Mouse (Mus musculus): ENCODE measurements around the gene Nf2.

Nf2 gene

GRCm38 (mm10) chr11:4745969-4746368 lies 103.4 kb downstream of the Nf2 start:
- DNase-seq (ENCODE audit: low read depth) = no peak

DNA sequence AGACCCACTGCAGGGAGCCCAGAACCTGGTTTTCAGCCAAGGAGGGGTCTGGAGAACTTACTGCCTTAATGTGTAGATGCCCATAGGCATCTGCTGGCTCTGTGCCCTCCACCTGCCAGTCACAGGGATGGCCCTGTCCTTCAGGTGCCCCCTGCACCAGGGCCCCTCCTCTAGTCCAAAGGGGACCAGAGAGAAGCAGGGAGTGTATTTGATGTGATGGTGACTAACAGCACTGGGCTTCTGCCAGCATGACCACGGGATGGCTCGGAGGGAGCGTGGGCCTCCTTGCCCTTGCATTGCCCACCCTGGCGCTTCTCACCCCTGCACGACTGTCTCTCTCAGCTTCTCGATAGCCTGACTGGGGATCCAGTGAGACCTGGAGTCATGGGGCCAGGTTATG lies 104.6 kb downstream of the Nf2 start:
- DNase-seq (ENCODE audit: low read depth) = no peak

GRCm38 (mm10) chr11:4740785-4741184 lies 108.6 kb downstream of the Nf2 start:
- no peak for DNase-seq (ENCODE audit: low read depth)

DNA sequence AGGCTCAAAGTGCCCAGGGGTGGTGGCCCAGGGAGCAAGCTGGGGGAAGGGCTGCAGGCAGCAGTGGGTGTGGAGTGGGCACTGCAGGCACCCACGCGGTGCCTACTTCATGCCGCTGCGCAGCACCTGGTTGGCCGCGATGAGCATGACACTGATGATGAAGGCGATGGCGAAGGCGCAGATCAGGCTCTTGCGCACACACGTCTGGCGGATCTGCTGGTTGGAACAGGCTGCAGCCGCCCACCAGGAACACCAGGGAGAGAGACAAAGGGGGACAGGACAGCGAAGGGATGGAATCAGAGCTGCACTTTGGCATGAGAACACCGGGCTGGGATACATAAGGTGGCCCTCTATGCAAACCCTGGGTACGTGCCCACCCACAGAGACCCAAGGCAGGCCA lies 110.6 kb downstream of the Nf2 start:
- no peak for DNase-seq (ENCODE audit: low read depth)

GRCm38 (mm10) chr11:4737682-4738081 lies 111.7 kb downstream of the Nf2 start:
- no peak for DNase-seq (ENCODE audit: low read depth)

DNA sequence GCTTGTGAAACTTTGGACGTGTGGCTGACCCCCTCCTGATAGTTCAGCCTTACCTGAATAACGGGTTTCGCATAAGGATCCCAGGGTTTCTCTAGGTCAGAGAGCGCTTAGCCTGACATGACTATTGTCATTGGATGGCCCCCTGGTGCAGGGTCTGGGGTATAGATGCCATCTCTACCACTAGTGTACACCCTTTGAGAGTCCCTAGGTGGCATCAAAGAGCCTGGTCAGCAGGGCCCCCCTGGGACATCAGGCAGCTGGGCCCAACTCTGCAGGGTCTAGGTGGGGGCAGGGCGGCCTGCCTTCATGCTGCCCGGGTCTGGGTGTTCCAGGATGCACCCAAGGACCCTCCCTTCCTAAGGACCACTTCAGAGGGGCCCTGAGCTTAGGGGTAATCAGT lies 113.0 kb downstream of the Nf2 start:
- no peak for DNase-seq (ENCODE audit: low read depth)

- DNase-seq (ENCODE audit: low read depth) = no peak
These were observed 115.2 kb downstream of the Nf2 start for GRCm38 (mm10) chr11:4734179-4734578.

DNA sequence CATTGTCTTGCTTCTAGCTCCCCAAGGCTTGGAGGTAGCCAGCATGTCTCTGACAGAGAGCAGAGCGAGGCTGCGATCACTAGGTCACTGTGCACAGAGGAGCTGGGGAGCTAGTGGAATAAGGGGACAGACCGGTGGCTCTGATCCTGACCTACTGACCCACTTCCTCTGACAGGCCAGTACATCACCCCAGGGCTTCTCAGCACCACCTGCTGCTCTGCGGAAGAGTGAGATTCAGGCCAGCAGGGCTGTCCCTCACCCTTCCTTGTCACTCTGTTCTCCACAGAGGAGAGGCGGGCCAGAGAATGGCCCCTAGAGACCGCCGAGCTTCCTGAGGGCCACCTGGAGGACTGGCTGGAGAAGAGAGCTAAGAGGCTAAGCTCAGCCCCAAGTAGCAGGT lies 117.6 kb downstream of the Nf2 start:
- DNase-seq (ENCODE audit: low read depth) = no peak

DNA sequence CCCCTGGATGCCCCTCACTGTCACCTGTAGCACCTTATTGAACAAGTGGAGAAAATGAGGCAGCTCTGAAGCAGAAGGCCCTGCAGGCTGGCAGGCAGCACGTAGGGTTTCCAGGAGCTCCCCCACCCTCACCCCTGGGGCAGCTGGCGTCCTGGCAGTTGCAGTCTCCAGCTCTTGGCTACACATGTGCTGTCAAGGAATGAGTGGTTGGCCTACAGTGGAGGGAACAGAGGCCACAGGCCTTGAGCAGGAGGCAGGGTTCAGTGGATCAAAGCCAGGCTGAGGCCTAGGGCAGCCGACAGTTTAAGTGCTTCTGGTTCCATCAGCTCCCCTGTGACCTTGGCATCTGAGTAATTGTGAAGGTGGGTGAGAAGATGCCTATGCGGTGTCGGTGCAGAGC lies 118.4 kb downstream of the Nf2 start:
- no peak for DNase-seq (ENCODE audit: low read depth)

- no peak for DNase-seq (ENCODE audit: low read depth)
These were observed 119.2 kb downstream of the Nf2 start for GRCm38 (mm10) chr11:4730096-4730495.

GRCm38 (mm10) chr11:4729603-4730002 lies 119.7 kb downstream of the Nf2 start:
- DNase-seq (ENCODE audit: low read depth) = no peak

GRCm38 (mm10) chr11:4721728-4722127 lies 127.6 kb downstream of the Nf2 start:
- no peak for DNase-seq (ENCODE audit: low read depth)

- DNase-seq (ENCODE audit: low read depth) = no peak
These were observed 128.3 kb downstream of the Nf2 start for GRCm38 (mm10) chr11:4720900-4721580.

DNA sequence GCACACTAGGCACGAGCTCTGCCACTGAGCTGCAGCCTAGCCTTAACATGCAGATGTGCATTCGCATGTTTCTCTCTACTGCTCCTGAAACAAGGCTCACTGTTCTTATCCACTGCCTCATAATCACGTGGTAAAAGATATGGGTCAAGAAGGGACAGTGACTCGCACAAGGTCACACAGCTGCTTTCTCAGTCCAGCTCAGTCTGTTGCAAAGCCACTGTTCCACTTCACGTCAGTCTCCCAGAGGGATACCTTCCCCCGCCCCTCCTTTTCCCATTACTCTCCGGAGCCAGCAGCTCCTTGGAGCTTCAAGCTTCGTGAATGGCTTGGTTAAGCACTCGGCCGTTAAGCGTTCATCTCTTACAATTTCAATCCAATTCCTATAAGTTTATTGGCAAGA lies 128.9 kb downstream of the Nf2 start:
- no peak for DNase-seq (ENCODE audit: low read depth)

DNA sequence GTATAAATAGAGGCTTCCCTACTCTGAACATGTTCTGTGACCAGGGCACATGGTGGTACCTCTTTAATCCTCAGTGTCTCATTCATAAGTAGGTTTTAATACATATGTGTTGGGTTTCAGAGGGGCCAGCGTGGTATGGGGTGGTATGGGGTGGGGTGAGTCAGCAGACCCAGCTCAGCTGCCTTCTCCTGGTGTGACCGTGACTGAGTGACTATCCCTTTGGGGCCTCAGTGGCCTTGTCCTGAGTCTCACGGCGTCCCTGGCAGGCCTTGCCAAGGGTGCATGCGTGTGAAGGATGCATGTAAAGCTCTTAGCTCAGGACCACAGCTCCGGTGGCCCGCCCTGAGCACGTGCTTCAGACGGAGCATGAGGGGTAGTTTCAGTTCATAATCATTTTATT lies 129.4 kb downstream of the Nf2 start:
- DNase-seq (ENCODE audit: low read depth) = no peak

DNA sequence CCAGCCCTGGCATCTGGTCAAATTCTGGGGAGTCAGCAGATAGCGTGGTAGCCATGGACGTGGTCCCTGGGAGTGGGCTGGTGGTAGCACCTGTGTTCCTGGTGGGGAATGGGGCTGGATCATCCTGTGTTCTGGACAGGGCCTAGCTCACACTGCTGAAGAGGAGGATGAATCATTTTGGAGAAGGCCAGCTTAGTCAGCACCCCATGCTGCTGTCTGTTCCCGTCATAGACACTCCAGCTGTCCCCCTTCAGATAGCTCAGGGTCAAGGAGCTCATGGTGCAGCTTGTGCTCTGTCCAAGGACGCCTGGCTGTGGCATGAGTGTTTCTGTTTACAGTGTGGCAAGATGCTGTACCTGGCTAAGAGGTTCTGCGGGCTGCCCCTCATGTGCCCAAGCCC lies 130.8 kb downstream of the Nf2 start:
- no peak for DNase-seq (ENCODE audit: low read depth)

GRCm38 (mm10) chr11:4716530-4717236 lies 132.7 kb downstream of the Nf2 start:
- DNase-seq (ENCODE audit: low read depth) = no peak
